Mouse (Mus musculus) cortical plate, adult 2 months (tissue): Measurements from ENCODE around the gene Slc7a11.

Experiments
- CTCF ChIP-seq: fragments of 200-500 bp; IDR thresholded peaks from 2 replicates; pipeline ENCODE4 v1.5.1; 2011; ENCODE audit warnings: mild to moderate bottlenecking, control low read depth, low read length; ENCODE audit not compliant: insufficient read depth; ENCODE audit errors: extremely low read depth
- POLR2A ChIP-seq: fragments of 200-500 bp; IDR thresholded peaks from 2 replicates; pipeline ENCODE4 v1.6.1; 2011; ENCODE audit warnings: mild to moderate bottlenecking, low read length, control low read depth; ENCODE audit not compliant: insufficient read depth; ENCODE audit errors: extremely low read depth

DNA sequence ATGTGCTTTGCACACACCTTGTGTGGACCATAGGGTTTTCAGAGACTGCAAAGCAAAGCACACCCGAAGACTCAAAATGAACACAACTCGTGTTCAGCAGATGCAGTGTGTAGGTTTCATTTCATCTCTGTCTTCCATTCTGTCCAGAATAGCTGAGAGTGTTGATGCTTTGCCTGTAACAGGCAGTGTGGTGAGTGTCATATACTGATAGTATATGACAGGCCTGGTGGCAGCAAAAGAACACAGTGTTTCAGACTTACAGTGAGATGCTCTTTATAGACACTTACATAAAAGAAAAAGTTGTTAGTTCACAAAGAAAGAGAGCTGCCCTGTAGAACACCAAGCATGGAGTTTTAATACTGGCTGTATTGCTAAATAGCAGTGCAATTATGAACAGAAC is 505.8 kb downstream of the Slc7a11 start:
- TF ChIP-seq CTCF (no peak), POLR2A (no peak)
